Mouse (Mus musculus): Measurements from ENCODE around the gene Erp44.

Erp44 gene

DNA sequence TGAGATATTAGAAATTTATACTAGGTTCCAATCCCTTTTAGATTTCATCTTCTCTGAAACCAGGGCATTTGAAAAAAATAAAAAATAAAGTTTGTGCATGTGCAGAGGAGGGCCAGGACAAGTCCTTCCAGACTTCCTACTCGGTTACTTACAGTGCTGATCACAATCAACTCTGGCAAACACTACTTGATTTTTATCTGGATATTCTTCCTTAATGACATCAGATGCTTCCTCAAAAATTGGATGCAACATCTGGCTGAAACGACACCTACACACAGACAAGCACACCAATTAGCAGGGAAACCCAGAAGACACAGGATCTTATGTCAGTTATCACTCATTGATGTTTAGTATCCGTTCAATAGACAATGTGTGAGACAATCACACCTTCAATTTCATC lies 42.6 kb downstream of the Erp44 start:
- DNase-seq (ENCODE audit: low spot score): no peak

DNA sequence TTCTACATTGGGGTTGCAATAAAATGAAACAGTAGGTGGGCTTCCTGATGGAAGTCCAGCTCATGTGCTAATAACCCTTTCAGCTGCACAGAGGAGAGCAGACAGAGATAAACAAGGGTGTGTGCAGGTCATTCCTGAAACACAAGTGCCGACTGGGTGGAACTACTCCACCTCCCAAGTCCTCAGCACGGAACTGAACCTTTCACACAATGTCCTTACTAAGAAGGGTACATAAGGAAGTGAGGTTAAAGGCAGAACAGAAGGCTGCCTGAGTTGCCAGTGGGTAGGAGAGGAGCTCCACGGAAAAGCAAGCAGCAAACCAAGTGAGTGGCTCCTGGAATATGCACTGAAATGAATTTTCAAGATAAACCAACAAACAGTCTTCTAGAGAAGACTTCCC lies 52.6 kb downstream of the Erp44 start:
- DNase-seq (ENCODE audit: low spot score): no peak

DNA sequence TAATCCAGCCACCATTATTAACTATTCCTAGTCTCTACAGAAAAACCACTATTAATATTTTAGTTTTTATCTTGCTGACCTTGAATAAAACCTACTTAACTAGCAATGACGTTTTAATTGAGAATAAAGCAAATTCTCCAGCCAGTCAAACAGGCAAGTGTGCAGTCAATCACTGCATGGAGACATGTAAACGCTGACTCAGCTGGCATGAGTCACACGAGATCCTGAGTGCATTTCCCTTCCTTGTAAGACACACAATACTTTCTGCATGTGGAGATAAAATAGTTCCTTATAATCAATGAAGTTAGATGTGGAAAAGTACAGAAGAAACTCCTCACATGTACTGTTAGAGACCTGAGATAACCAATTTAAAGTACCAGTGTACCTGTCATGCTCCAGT lies 53.8 kb downstream of the Erp44 start:
- DNase-seq (ENCODE audit: low spot score): peak; percentile 15

DNA sequence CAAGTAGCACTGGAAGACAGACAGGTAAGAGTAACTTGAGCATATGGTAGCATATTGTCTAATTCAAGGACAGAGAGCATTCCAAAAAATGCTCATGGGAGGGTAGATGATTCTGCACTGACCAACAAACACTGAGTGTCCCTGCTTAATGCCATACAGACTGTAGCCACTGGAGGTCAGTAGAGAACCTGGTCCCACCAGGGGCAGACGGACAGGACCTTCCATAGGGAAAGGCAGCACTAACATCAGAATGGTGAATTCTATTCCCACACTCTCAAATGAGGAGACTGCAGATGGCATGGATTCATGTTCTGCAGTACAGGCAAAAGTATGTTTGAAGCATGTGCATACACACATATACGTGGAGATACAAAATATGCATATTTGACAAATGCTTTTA lies 54.2 kb downstream of the Erp44 start:
- DNase-seq (ENCODE audit: low spot score): peak; percentile 69

DNA sequence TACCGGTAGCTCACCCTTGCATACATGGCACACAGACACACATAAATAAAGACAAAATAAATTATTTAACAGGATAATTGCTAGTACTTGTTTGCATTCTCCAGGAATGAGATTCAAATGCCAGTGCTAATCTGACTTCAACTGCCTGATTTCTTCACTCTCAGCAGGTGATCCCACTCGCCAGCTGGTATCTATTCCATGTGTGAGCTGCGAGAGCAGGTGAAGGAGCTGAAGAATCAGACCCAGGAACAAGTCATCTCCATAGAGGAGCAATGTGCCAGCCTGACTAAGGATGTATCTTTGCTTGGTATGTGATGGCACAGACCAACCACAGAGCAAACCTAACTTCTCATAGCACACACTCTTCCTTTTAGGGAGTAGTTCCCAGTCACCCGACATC lies 75.8 kb downstream of the Erp44 start:
- no peak for DNase-seq (ENCODE audit: low spot score)

DNA sequence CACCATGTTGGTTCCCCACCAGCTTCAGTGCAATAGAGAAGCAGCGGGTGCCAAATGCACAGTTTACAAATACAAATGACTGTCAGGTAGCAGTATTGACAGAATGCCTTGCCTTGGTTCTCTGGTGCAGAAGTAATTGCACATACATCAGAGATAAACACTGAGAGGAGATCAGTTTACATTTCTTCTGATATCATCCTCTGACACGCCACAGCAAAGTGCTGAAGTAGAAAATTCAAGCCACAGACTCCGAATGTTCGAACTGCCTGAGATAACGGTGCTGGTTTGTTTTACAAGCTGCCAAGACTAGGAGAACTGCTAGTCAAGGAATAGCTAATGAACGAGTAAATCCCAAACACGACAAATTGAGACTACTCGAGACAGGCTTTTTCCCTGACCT lies 80.9 kb downstream of the Erp44 start:
- DNase-seq (ENCODE audit: low spot score): no peak

DNA sequence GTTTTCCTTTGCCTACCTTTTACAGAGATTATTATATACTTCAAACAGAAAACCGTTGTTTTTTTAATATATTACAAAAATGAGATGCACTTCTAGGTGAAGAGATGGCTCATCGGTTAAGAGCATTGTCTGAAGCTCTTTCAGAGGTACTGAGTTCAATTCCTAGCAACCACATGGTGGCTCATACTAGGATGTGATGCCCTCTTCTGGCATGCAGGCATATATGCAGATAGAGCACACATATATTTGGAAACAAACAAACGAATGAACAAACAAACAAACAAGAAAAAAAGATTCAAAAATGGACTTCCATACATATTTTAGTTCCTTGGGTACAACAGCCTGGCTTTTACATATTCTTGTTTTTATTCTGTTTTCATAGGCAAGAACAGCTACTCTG lies 81.4 kb downstream of the Erp44 start:
- no peak for DNase-seq (ENCODE audit: low spot score)

DNA sequence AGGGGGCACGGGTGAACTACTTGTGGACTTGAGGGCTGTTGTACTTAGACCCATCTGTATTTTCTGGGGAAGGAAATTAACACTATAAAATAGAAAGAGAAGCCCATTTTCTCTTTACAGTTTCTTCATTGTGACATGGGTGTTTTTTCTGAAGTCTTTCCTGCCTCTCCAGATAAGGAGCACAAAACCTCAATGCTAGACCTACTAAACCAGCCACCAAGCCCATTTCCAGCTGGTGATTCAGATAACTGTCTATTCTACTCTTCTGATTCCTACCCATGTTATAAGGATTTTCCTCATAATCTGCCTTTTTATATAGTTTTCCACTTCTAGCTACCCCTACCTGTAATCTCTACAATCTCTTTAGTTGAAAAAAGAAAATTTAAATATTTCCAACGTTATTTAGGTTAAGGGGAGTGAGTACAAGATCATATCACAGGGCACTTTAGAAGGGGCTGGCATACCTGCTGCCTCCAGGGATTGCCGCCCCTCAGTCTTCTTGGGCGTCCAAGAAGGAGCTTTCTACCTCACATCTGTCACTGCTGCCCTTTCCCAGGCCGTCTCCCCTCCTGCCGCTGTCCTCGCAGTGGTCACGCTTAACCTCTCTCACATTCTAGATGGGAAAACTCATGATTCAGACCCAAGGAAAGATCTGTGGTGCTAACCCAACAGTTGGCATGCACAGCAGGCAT lies 97.1 kb downstream of the Erp44 start:
- DNase-seq (ENCODE audit: low spot score): no peak

DNA sequence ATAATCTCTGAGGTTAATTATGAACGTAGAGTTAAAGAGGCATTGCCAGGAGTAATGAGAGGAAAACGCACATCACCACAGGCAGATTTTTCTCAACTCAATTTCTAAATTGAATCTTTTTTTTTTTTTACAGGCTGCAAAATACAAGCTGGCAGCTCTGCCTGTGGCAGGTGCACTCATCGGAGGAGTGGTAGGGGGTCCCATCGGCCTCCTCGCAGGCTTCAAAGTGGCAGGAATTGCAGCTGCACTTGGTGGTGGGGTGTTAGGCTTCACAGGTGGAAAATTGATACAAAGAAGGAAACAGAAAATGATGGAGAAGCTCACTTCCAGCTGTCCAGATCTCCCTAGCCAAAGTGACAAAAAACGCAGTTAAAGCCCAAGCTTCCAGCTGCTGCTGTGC lies 98.0 kb downstream of the Erp44 start:
- no peak for DNase-seq (ENCODE audit: low spot score)

DNA sequence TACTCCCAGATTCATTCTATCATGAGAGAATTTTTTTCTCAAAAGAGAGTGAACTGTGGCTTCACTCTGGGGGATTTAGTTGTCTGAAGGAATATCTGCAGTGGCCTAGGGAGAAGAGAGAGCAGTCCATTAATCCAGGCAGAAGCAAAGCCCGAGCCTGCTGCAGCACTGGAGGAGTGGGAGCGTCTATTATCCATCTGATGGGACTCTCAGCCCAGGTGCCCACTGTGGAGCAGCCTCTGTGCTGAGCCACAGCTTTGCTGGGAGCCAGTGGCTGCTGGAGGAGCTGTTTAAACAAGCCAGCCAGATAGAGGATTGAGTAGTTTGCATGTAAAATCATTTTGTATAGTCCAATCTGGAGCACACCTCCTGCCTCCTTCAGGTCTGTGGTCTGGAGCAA lies 98.4 kb downstream of the Erp44 start:
- no peak for DNase-seq (ENCODE audit: low spot score)

DNA sequence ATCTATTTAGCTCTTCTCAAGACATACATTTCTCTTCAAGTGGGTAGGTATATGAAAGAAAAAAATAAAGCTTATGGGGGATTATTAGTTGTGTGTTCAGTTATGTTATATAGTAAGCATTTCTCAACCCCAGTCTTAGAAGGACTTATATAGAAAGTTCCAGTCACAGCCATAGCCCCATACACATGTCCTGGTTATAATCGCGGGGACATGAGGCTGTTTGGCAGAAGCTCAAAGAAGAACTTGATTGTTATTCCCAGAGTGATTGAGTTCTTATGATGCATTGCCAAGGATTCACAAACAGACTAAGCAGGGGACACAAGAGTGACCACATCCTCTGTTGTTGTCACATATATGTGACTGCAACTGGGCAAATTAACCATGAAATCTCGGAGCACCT lies 103.7 kb downstream of the Erp44 start:
- no peak for DNase-seq (ENCODE audit: low spot score)

DNA sequence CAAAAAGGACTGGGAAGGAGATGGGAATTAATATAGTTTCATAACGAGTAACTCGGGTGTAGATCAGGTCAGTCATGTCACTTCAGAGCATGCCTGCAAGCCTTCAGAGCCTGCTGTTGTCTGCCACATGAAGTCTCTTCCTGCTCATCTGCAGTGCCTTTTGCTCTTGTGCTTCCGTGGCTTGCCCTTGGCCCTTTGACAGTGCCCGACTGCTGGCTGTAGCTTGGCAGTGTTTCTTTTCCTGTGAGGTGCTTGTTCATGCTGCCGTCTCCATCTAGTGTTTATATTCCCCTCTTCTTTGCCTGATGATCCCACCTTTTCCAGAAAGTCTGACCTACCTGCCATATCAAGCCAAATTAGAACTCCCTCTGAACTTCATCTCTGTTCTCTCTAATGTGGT lies 115.5 kb downstream of the Erp44 start:
- DNase-seq (ENCODE audit: low spot score): no peak

DNA sequence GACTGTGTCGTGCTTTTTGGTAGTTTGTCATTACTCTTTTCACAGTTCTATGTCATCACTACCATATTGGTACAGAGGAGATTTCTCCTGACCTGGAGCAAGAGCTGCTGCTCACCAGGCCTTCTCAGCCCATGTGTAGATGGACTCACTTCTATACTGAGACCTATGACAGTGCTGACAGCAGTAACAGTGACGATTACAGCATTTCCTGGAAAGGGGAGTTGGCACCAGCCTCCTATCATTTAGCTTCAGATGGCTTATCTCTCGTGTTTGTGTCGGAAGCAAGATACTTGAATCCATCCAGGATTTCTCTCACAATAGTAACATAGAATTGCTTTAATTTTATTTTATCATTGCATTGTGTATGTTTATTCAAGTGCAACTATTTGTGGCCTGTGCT lies 119.0 kb downstream of the Erp44 start:
- DNase-seq (ENCODE audit: low spot score): no peak

DNA sequence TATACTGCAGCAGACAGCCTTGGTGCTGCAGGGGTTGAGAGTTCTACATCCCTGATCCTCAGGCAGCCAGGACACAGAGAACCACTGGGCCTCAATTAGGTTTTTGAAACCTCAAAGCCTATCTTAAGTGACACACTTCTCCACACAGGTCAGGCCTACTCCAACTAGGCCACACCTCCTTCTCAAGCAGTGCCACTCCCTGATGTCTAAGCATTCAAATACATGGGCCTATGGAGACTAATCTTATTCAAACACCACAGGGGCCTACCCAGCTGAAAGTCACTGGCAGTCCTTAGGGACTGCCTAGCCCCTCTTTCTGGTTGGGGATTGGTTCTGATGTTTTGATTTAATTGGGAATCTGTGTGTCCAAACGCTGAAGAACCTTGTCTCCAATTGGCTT lies 123.5 kb downstream of the Erp44 start:
- DNase-seq (ENCODE audit: low spot score): no peak

DNA sequence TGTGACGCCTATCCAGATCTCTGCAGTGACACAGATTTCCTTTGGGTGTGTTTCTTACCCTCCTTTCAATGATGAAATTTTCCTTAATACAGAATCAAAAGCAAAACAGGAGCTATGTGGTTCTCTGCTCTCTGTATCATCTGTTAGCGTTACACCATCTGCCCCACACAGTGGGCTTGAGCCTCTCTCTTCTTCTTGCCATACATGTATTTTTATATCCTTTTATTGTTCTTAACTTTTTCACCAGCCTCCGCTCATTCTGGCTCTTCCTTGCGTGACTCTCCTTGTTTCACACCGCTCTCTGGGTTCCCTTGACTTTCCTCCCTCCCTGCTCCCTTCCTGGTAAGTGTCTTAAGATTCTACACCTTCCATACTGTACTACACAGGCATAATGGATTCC lies 126.1 kb downstream of the Erp44 start:
- DNase-seq (ENCODE audit: low spot score): no peak

DNA sequence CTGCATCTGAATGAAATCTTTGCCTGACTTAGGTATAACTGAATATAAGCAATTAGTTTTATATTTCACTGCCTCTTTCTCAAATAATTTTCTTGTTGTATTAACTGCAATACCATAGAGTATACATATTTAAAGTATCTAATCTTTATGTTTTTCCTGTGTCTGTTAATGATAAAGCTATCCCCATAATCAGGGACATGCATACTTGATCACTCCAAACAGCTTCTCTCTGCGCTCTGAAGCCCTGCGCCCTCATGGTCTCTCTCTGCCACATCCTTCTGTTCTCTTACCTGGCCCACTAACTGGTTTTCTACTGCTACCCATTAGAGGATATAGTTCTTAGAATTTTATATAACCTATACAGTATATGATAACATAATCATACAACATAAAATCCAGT lies 129.9 kb downstream of the Erp44 start:
- no peak for DNase-seq (ENCODE audit: low spot score)
